ENCODE assay signal across 8 mouse cellular contexts in the genomic region with DNA sequence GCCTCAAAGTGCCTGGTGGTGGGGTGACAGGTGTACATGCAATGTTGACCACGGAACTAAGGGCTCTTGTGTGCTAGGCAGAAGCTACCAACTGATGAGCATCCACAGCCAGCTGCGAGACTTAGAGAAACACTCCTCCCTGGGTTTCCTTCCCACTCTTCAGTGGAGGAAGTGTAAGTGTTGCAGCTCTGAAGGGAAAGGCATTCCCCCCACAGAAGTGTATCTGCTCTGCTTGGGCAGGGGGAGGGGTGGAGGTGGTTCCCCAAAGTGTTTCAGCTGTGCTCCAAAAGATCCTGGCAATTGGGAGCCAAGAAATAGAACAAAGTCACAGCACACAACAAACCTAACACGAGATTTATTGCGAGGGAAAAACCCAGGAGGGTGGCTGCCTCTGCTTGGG. TPM values are rescaled to one million over a fixed set of nuclear protein-coding genes. Genes with fewer than 3 reads are reported as not detected.
DNase-seq lines count a peak whose midpoint lies in the region; ATAC-seq and TF ChIP-seq lines count a peak whose summit lies in the region.

No protein-coding gene starts in this region.

- no peaks in the 10 kb centered on the region for H3K27me3 ChIP-seq in heart, embryonic 14.5 days (ENCODE audit: control insufficient read depth, insufficient read depth, low read length)
- H3K27me3 ChIP-seq in hindbrain, embryonic 13.5 days: peaks cover 10% of the 10 kb centered on the region; the same call in 1 of the 2 replicates
- 0 out of 2 replicates have a peak, but pooled peaks cover 6% of the 10 kb centered on the region for H3K27me3 ChIP-seq in midbrain, embryonic 12.5 days

- peaks cover 14% of the 10 kb centered on the region for H3K36me3 ChIP-seq in heart, embryonic 14.5 days (ENCODE audit: control insufficient read depth, insufficient read depth, low read length)
- H3K36me3 ChIP-seq in hindbrain, embryonic 13.5 days: peaks cover 7% of the 10 kb centered on the region
- 0 out of 2 replicates have a peak, but pooled peaks cover 5% of the 10 kb centered on the region for H3K36me3 ChIP-seq in midbrain, embryonic 12.5 days

- peak overlapping the region in 1 of 2 experiments; percentile 99; a peak in 2 of 4 replicates for H3K4me3 ChIP-seq in heart, embryonic 14.5 days (ENCODE audit: control insufficient read depth in 1 of 2, insufficient read depth in 1 of 2, low read depth in 1 of 2, low read length in 2 of 2)
- peak overlapping the region; percentile 58 for H3K4me3 ChIP-seq in bone marrow macrophage, adult 2 months (ENCODE audit: insufficient read depth, low read length)
- H3K4me3 ChIP-seq in hindbrain, embryonic 13.5 days: peak overlapping the region; percentile 100
- H3K4me3 ChIP-seq in midbrain, embryonic 12.5 days: peak overlapping the region; percentile 97

- ATAC-seq in heart, embryonic 14.5 days (ENCODE audit: insufficient number of reproducible peaks, insufficient read depth, low FRiP score, low read depth): no peak
- ATAC-seq in hindbrain, embryonic 13.5 days (ENCODE audit: low FRiP score): no peak
- no peak for ATAC-seq in midbrain, embryonic 12.5 days (ENCODE audit: low FRiP score, low read depth)

- TF ChIP-seq POLR2A in bone marrow macrophage, adult 2 months (IDR thresholded peaks at IDR 0.05; ENCODE audit: borderline replicate concordance, low read depth, low read length): no peak

- peak overlapping the region; percentile 71 for H3K9ac ChIP-seq in heart, embryonic 14.5 days (ENCODE audit: low read length)
- H3K9ac ChIP-seq in hindbrain, embryonic 13.5 days: peak overlapping the region; percentile 74
- H3K9ac ChIP-seq in midbrain, embryonic 12.5 days (replicated peaks): peak overlapping the region; percentile 65

- H3K9me3 ChIP-seq in heart, embryonic 14.5 days (ENCODE audit: control insufficient read depth, low read length): no peaks in the 10 kb centered on the region
- no peaks in the 10 kb centered on the region for H3K9me3 ChIP-seq in hindbrain, embryonic 13.5 days
- H3K9me3 ChIP-seq in midbrain, embryonic 12.5 days: no peaks in the 10 kb centered on the region

- peaks cover 25 to 34% of the 10 kb centered on the region in 2 experiments for H3K4me1 ChIP-seq in heart, embryonic 14.5 days (ENCODE audit: control insufficient read depth in 2 of 2, insufficient read depth in 2 of 2, low read length in 2 of 2)
- peaks cover 40% of the 10 kb centered on the region for H3K4me1 ChIP-seq in bone marrow macrophage, adult 2 months (ENCODE audit: control insufficient read depth, insufficient read depth, low read length)
- H3K4me1 ChIP-seq in hindbrain, embryonic 13.5 days (replicated peaks): peaks cover 43% of the 10 kb centered on the region
- peaks cover 38% of the 10 kb centered on the region for H3K4me1 ChIP-seq in midbrain, embryonic 12.5 days

- TF ChIP-seq CTCF in bone marrow macrophage, adult 2 months (IDR thresholded peaks at IDR 0.05; ENCODE audit: low read depth, low read length): no peak

- 61% methylated on average over 4 of the region's 4 CpGs for WGBS in heart, embryonic 14.5 days
- WGBS in hindbrain, embryonic 13.5 days: 64% methylated on average over 4 of the region's 4 CpGs
- WGBS in midbrain, embryonic 12.5 days: 61% methylated on average over 4 of the region's 4 CpGs

- DNase-seq in heart, adult 8-10 months (ENCODE audit: low spot score): no peak
- no peak for DNase-seq in urinary bladder, adult 18-20 months (ENCODE audit: low spot score in 2 of 2)
- DNase-seq in adipocyte (ENCODE audit: low spot score): no peak
- DNase-seq in thymus, postnatal 0 days (ENCODE audit: low spot score): no peak

- peak overlapping the region; percentile 78 for H3K4me2 ChIP-seq in heart, embryonic 14.5 days (ENCODE audit: low read length)
- H3K4me2 ChIP-seq in hindbrain, embryonic 13.5 days: peak overlapping the region; percentile 65
- peak overlapping the region; percentile 99 for H3K4me2 ChIP-seq in midbrain, embryonic 12.5 days (replicated peaks)

- peak overlapping the region in 1 of 2 experiments; percentile 68; a peak in 1 of 4 replicates for H3K27ac ChIP-seq in heart, embryonic 14.5 days (replicated peaks in 1 of 2; ENCODE audit: control insufficient read depth in 1 of 2, insufficient read depth in 1 of 2, low read depth in 2 of 2, low read length in 2 of 2)
- peak overlapping the region; percentile 56 for H3K27ac ChIP-seq in bone marrow macrophage, adult 2 months (ENCODE audit: insufficient read depth, low read depth, low read length)
- H3K27ac ChIP-seq in hindbrain, embryonic 13.5 days: peak overlapping the region; percentile 92
- H3K27ac ChIP-seq in midbrain, embryonic 12.5 days (replicated peaks): peak overlapping the region; percentile 84

RNA-seq across cellular contexts. Expression of gene Upf1, which starts 0.9 kb away (rescaled TPM):
- 14.2 and 18.1 TPM in 2 replicates for polyA plus RNA-seq in heart, embryonic 14.5 days (2014; fragmentation: Nextera tagmentation; extraction: Ambion mirVana)
- total RNA-seq in heart, adult 8-10 months (2022): 10 to 100 TPM; 46.7 to 48.8 (median 47.5) TPM
- polyA plus RNA-seq in bone marrow macrophage, adult 2 months (2012; ENCODE audit: insufficient read depth, insufficient read length, missing spikeins): 30.6 and 31.6 TPM in 2 replicates
- polyA plus RNA-seq in hindbrain, embryonic 13.5 days (2015; fragmentation: Nextera tagmentation; extraction: Ambion mirVana): 14.4 and 15.9 TPM in 2 replicates
- 32.8 and 38.0 TPM in 2 replicates for polyA plus RNA-seq in midbrain, embryonic 12.5 days (2016; fragmentation: Nextera tagmentation; extraction: Ambion mirVana)
- polyA plus RNA-seq in thymus, postnatal 0 days (2015; fragmentation: Nextera tagmentation; extraction: Ambion mirVana): 16.4 and 22.6 TPM in 2 replicates

RNA-seq across cellular contexts. Expression of gene Comp, which starts 19.4 kb away (rescaled TPM):
- polyA plus RNA-seq in heart, embryonic 14.5 days (2014; fragmentation: Nextera tagmentation; extraction: Ambion mirVana): 3.0 and 4.6 TPM in 2 replicates
- total RNA-seq in heart, adult 8-10 months (2022): 1 to 10 TPM; 4.7 to 7.7 (median 6.2) TPM
- 1.1 and 1.2 TPM in 2 replicates for polyA plus RNA-seq in bone marrow macrophage, adult 2 months (2012; ENCODE audit: insufficient read depth, insufficient read length, missing spikeins)
- 0.14 and 0.96 TPM in 2 replicates for polyA plus RNA-seq in hindbrain, embryonic 13.5 days (2015; fragmentation: Nextera tagmentation; extraction: Ambion mirVana)
- polyA plus RNA-seq in midbrain, embryonic 12.5 days (2016; fragmentation: Nextera tagmentation; extraction: Ambion mirVana): 0.23 TPM in 1 of 2 replicates, not detected in the other
- polyA plus RNA-seq in thymus, postnatal 0 days (2015; fragmentation: Nextera tagmentation; extraction: Ambion mirVana): 1.6 and 2.2 TPM in 2 replicates

RNA-seq across cellular contexts. Expression of gene Gdf1, which starts 24.4 kb away (rescaled TPM):
- 0.57 TPM in 1 of 2 replicates, not detected in the other for polyA plus RNA-seq in heart, embryonic 14.5 days (2014; fragmentation: Nextera tagmentation; extraction: Ambion mirVana)
- total RNA-seq in heart, adult 8-10 months (2022): under 1 TPM in 3 of 4 experiments, not detected in 1; 0.23 to 0.85 (median 0.41) TPM
- not detected in 2 replicates for polyA plus RNA-seq in bone marrow macrophage, adult 2 months (2012; ENCODE audit: insufficient read depth, insufficient read length, missing spikeins)
- polyA plus RNA-seq in hindbrain, embryonic 13.5 days (2015; fragmentation: Nextera tagmentation; extraction: Ambion mirVana): 1.2 and 2.6 TPM in 2 replicates
- polyA plus RNA-seq in midbrain, embryonic 12.5 days (2016; fragmentation: Nextera tagmentation; extraction: Ambion mirVana): 3.7 and 4.5 TPM in 2 replicates
- polyA plus RNA-seq in thymus, postnatal 0 days (2015; fragmentation: Nextera tagmentation; extraction: Ambion mirVana): 0.13 TPM in 1 of 2 replicates, not detected in the other

RNA-seq across cellular contexts. Expression of gene Cers1, which starts 38.4 kb away (rescaled TPM):
- polyA plus RNA-seq in heart, embryonic 14.5 days (2014; fragmentation: Nextera tagmentation; extraction: Ambion mirVana): 1.8 and 2.3 TPM in 2 replicates
- total RNA-seq in heart, adult 8-10 months (2022): under 1 TPM; 0.14 to 0.53 (median 0.38) TPM
- not detected in 2 replicates for polyA plus RNA-seq in bone marrow macrophage, adult 2 months (2012; ENCODE audit: insufficient read depth, insufficient read length, missing spikeins)
- polyA plus RNA-seq in hindbrain, embryonic 13.5 days (2015; fragmentation: Nextera tagmentation; extraction: Ambion mirVana): 24.5 and 25.1 TPM in 2 replicates
- polyA plus RNA-seq in midbrain, embryonic 12.5 days (2016; fragmentation: Nextera tagmentation; extraction: Ambion mirVana): 15.3 and 17.1 TPM in 2 replicates
- 0.19 and 0.40 TPM in 2 replicates for polyA plus RNA-seq in thymus, postnatal 0 days (2015; fragmentation: Nextera tagmentation; extraction: Ambion mirVana)

RNA-seq across cellular contexts. Expression of gene Cope, which starts 51.7 kb away (rescaled TPM):
- polyA plus RNA-seq in heart, embryonic 14.5 days (2014; fragmentation: Nextera tagmentation; extraction: Ambion mirVana): 294 and 319 TPM in 2 replicates
- total RNA-seq in heart, adult 8-10 months (2022): 100 to 1,000 TPM; 148 to 165 (median 161) TPM
- polyA plus RNA-seq in bone marrow macrophage, adult 2 months (2012; ENCODE audit: insufficient read depth, insufficient read length, missing spikeins): 119 and 139 TPM in 2 replicates
- 275 and 288 TPM in 2 replicates for polyA plus RNA-seq in hindbrain, embryonic 13.5 days (2015; fragmentation: Nextera tagmentation; extraction: Ambion mirVana)
- 222 and 235 TPM in 2 replicates for polyA plus RNA-seq in midbrain, embryonic 12.5 days (2016; fragmentation: Nextera tagmentation; extraction: Ambion mirVana)
- polyA plus RNA-seq in thymus, postnatal 0 days (2015; fragmentation: Nextera tagmentation; extraction: Ambion mirVana): 314 and 316 TPM in 2 replicates
